Mouse (Mus musculus): ENCODE data around the gene Nkrf. TPM values are rescaled to one million over a fixed set of nuclear protein-coding genes. Genes with fewer than 3 reads are reported as not detected.
"Not testable (repeated sequence)": the region's sequence is repeated elsewhere in the genome, so short reads cannot be mapped to it uniquely, and the experiment has no call there.

Nkrf gene
- total and polyA plus RNA-seq, 2 experiments from 2014 or later, result 10.5 to 22.7 TPM

GRCm38 (mm10) chrX:36921346-36921745 lies 18.6 kb upstream of the Nkrf start:
- TF ChIP-seq CTCF (IDR thresholded peaks at IDR 0.05; ENCODE audit: low read depth), result no peak

GRCm38 (mm10) chrX:36917749-36918148 lies 15.1 kb upstream of the Nkrf start:
- Histone ChIP-seq H3K4me3 (ENCODE audit: low read depth, low read length) (no peak overlapping the region), H3K4me1 (ENCODE audit: insufficient read depth) (no peaks in the 10 kb centered on the region), H3K9ac (no peak overlapping the region), H3K27me3 (ENCODE audit: insufficient read depth, low read length) (no peaks in the 10 kb centered on the region), H3K27ac (ENCODE audit: low read depth, low read length) (no peak overlapping the region), H3K4me2 (ENCODE audit: low read depth) (no peak overlapping the region), H3K9me3 (ENCODE audit: low read length) (no peaks in the 10 kb centered on the region), H3K36me3 (ENCODE audit: insufficient read depth) (no peaks in the 10 kb centered on the region)
- DNase-seq, result no peak
- ATAC-seq, result no peak
- WGBS, result 38% methylated on average over 1 of the region's 1 CpGs
- no peak for TF ChIP-seq CTCF (IDR thresholded peaks at IDR 0.05; ENCODE audit: low read depth)

More at GRCm38 (mm10) chrX:36921346-36921745, 18.6 kb upstream of the Nkrf start:
- WGBS, result 87% methylated on average over 4 of the region's 4 CpGs
- Histone ChIP-seq H3K27ac (ENCODE audit: low read depth, low read length) (no peak overlapping the region), H3K4me3 (ENCODE audit: low read depth, low read length) (no peak overlapping the region), H3K36me3 (ENCODE audit: insufficient read depth) (no peaks in the 10 kb centered on the region), H3K4me1 (ENCODE audit: insufficient read depth) (no peaks in the 10 kb centered on the region), H3K9me3 (ENCODE audit: low read length) (no peaks in the 10 kb centered on the region), H3K27me3 (ENCODE audit: insufficient read depth, low read length) (no peaks in the 10 kb centered on the region), H3K9ac (no peak overlapping the region), H3K4me2 (ENCODE audit: low read depth) (no peak overlapping the region)
- DNase-seq (no peak), ATAC-seq (no peak)

DNA sequence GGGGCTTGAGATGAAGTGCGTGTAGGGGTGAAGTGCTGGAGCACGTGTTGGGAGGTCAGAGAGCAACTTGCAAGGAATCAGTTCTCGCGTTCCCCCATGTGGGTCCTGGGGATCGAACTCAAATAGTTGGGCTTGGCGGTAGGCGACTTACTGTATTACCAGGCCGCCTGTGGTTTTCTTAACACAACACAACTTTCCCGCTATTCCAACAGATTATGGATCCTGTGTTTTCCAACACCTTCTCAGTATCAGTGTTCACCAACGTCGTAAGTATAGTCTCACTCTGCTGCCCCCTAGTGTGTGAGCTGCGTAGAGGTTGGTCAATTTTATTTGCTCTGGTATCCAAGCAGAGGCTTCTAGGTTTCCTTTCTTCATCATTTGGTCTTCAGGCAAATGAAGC lies 8.6 kb upstream of the Nkrf start:
- Histone ChIP-seq H3K4me2 (ENCODE audit: low read depth) (no peak overlapping the region), H3K4me3 (ENCODE audit: low read depth, low read length) (no peak overlapping the region), H3K27me3 (ENCODE audit: insufficient read depth, low read length) (no peaks in the 10 kb centered on the region), H3K9me3 (ENCODE audit: low read length) (no peaks in the 10 kb centered on the region), H3K4me1 (ENCODE audit: insufficient read depth) (no peaks in the 10 kb centered on the region), H3K27ac (ENCODE audit: low read depth, low read length) (no peak overlapping the region), H3K36me3 (ENCODE audit: insufficient read depth) (no peaks in the 10 kb centered on the region), H3K9ac (no peak overlapping the region)
- 48% methylated on average over 12 of the region's 12 CpGs for WGBS
- peak; percentile 55 for DNase-seq
- peak; percentile 66 for TF ChIP-seq CTCF (IDR thresholded peaks at IDR 0.05; ENCODE audit: low read depth)
- ATAC-seq, result peak; percentile 58; the same call in 1 of the 2 replicates

DNA sequence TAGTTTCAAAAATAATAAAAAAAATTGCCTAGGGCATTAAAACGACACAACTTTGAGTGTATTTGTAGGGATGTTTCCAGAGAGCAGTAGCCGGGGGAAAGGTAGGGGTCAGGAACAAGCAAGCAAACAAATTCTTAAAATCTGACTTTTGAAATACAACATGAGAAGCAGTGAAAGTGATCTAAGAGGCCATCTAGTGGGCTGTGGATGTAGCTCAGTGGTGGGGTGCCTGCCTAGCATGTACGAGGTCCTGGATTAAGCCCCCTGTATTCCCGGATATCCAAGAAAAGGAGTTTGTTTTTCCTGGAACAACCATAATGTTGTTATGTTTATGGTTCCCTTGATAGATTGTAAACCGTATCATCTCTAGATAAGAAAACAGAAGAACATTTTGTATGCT lies 3.8 kb upstream of the Nkrf start:
- 32% methylated on average over 5 of the region's 5 CpGs for WGBS
- H3K4me1 ChIP-seq (ENCODE audit: insufficient read depth), result no peaks in the 10 kb centered on the region
- H3K27ac ChIP-seq (ENCODE audit: low read depth, low read length), result no peak overlapping the region
- no peaks in the 10 kb centered on the region for H3K9me3 ChIP-seq (ENCODE audit: low read length)
- H3K9ac ChIP-seq, result no peak overlapping the region
- no peak overlapping the region for H3K4me2 ChIP-seq (ENCODE audit: low read depth)
- H3K27me3 ChIP-seq (ENCODE audit: insufficient read depth, low read length), result no peaks in the 10 kb centered on the region
- H3K4me3 ChIP-seq (ENCODE audit: low read depth, low read length), result no peak overlapping the region
- H3K36me3 ChIP-seq (ENCODE audit: insufficient read depth), result no peaks in the 10 kb centered on the region
- peak; percentile 45 for TF ChIP-seq CTCF (IDR thresholded peaks at IDR 0.05; ENCODE audit: low read depth)
- ATAC-seq, result no peak
- peak; percentile 18 for DNase-seq

DNA sequence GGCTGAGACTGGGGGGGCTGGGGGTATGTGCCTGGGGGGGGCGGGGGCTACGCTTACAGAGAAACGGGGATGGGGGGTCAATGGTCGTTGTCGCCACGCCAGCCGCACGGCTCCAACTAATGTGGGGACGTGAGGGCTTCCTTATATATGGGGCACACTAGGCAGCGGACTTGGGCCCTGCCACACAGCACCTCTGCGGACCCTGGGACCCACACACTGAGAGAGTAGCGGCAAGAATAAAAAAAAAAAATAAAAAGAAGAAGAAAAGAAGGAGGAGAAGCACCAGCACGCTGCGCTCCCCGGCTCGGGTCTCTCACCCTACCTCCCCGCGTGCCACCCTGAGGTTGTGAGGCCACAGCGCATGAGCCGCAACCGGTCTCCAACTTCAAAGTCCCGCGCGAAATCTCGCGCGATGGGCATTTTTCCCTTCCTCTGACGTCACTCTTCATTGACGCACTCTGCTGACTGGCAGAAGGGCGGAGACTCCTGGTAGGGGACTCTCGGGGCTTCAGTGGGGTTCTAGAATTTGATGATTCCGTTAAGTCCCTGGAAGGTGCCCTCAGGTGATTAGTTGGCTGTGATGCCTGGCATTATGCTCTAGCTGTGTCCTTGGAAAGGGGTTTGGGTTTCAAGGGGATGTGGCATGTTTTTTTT lies 543 bp upstream of the Nkrf start:
- no peak for TF ChIP-seq CTCF (IDR thresholded peaks at IDR 0.05; ENCODE audit: low read depth)
- no peaks in the 10 kb centered on the region for H3K4me1 ChIP-seq (ENCODE audit: insufficient read depth)
- DNase-seq (peak; percentile 95), ATAC-seq (peak; percentile 95)
- peak overlapping the region; percentile 80 for H3K27ac ChIP-seq (ENCODE audit: low read depth, low read length)
- no peaks in the 10 kb centered on the region for H3K9me3 ChIP-seq (ENCODE audit: low read length)
- H3K36me3 ChIP-seq (ENCODE audit: insufficient read depth), result no peaks in the 10 kb centered on the region
- 21% methylated on average over 32 of the region's 32 CpGs for WGBS
- H3K9ac ChIP-seq, result peak overlapping the region; percentile 62
- no peaks in the 10 kb centered on the region for H3K27me3 ChIP-seq (ENCODE audit: insufficient read depth, low read length)
- peak overlapping the region; percentile 47 for H3K4me2 ChIP-seq (ENCODE audit: low read depth)
- H3K4me3 ChIP-seq (ENCODE audit: low read depth, low read length), result peak overlapping the region; percentile 50

- Histone ChIP-seq H3K4me3 (ENCODE audit: low read depth, low read length) (peak overlapping the region; percentile 50), H3K36me3 (ENCODE audit: insufficient read depth) (no peaks in the 10 kb centered on the region), H3K9me3 (ENCODE audit: low read length) (no peaks in the 10 kb centered on the region), H3K4me2 (ENCODE audit: low read depth) (peak overlapping the region; percentile 47), H3K27me3 (ENCODE audit: insufficient read depth, low read length) (no peaks in the 10 kb centered on the region), H3K27ac (ENCODE audit: low read depth, low read length) (peak overlapping the region; percentile 80), H3K9ac (peak overlapping the region; percentile 62), H3K4me1 (ENCODE audit: insufficient read depth) (no peaks in the 10 kb centered on the region)
- ATAC-seq, result no peak
- TF ChIP-seq CTCF (IDR thresholded peaks at IDR 0.05; ENCODE audit: low read depth), result no peak
- no peak for DNase-seq
- WGBS, result 32% methylated on average over 3 of the region's 3 CpGs
These were observed 1.0 kb downstream of the Nkrf start for GRCm38 (mm10) chrX:36901655-36902054.

DNA sequence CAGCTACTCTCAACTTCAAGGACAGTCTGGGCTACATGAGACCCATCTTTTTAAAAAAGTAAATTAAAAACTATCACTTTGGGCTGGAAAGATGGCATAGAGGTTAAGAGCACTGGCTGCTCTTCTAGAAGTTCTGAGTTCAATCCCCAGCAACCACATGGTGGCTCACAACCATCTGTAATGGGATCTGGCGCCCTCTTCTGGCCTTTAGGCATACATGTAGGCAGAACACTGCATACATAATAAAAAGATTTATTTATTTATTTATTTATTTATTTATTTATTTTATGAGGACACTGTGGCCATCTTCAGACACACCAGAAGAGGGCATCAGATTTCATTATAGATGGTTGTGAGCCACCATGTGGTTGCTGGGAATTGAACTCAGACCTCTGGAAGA lies 3.8 kb downstream of the Nkrf start:
- TF ChIP-seq CTCF (IDR thresholded peaks at IDR 0.05; ENCODE audit: low read depth), result peak; percentile 28; the same call in 1 of the 2 replicates
- H3K4me2 ChIP-seq (ENCODE audit: low read depth); DNase-seq; H3K9me3 ChIP-seq (ENCODE audit: low read length); H3K36me3 ChIP-seq (ENCODE audit: insufficient read depth); H3K27ac ChIP-seq (ENCODE audit: low read depth, low read length); H3K9ac ChIP-seq; ATAC-seq; H3K27me3 ChIP-seq (ENCODE audit: insufficient read depth, low read length); H3K4me1 ChIP-seq (ENCODE audit: insufficient read depth); H3K4me3 ChIP-seq (ENCODE audit: low read depth, low read length): not testable (repeated sequence)
- 24% methylated on average over 1 of the region's 1 CpGs for WGBS
